Mouse (Mus musculus): Measurements from ENCODE around the gene Klf8.
"Not testable (repeated sequence)": the region's sequence is repeated elsewhere in the genome, so short reads cannot be mapped to it uniquely, and the experiment has no call there.

The Klf8 gene

DNA sequence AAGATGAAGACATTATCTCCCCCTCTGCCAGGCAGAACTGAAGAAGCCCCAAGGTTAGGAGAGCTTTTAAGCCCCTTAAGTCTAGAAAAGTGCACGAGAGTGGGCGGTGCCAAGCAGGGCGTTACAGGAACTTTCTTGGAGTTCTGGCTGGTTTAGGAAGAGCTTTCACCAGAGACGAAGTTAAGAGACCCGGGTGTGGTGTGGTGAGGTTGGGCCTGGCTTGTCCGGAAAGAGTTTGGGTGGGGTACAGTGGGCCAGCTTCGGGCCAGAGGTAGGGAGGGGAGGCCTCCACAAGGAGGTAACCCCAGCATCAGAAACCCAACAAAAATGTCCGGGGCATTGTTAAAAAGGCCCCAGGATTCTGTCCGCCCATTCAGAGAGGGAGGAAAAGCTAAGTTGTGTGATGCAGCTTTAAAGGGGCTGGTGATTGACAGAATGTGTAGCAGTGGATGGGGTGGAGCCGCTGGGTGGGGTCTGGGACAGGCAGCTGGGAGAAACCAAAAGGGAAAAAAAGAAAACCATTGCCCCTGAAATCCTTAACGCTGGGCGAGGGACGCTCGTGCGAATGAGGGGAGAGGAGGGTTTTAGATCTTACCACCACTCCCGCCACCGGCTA, at the start of gene Klf8:
Gene Klf8, plus strand, starts transcription at position 163 of the 616 bp plus-strand sequence.
- DNase-seq: peak; percentile 5 to 6

DNA sequence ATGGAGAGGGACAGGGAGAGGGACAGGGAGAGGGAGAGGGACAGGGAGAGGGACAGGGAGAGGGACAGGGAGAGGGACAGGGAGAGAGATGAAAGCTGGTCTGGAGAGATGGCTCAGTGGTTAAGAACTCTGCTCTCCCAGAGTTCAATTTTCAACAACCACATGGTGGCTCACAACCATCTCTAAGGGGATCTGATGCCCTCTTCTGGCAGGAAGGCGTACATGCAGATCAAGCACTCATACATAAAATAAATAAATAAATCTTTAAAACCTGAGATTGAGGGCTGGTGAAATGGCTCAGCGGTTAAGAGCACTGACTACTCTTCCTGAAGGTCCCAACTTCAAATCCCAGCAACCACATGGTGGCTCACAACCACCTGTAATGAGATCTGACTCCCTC, 38.1 kb upstream of the Klf8 start:
- peak; percentile 1 to 9 for DNase-seq

DNA sequence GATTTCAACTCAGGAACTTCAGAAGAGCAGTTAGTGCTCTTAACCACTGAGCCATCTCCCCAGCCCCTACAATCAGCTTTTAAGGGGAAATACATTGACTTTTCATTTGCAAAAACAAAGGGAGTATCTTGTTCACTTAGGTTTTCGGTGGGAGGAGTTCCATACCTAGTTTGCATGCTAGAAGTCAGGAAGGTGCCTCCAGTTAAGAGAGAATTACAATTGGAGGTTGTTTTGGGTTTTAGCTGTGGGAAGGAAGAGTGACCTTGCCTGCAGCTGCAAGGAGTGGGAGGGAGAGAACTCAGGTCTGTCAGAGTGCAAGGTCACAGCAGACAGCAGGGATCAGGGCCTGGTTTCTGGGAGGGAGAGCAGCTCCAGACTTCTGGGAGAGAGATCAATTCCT, 26.2 kb upstream of the Klf8 start:
- DNase-seq: no peak

DNA sequence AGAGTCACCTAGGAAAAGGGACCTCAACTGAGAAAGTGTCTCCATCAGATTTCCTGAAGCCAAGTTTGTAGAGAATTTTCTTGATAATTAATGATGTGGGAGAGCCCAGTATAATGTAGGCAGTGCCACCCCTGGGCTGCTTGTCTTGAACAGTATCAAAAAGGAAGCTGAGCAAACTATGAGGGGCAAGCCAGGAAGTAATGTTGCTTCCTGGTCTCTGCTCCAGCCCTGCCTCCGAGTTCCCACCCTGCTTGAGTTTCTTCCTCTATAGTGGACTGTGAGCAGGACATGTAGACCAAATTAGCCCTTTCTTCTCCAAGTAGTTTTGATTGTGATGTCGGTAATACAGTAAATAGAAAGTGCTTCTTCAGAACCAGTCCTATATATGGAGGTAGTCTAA, 6.0 kb upstream of the Klf8 start:
- no peak for DNase-seq

DNA sequence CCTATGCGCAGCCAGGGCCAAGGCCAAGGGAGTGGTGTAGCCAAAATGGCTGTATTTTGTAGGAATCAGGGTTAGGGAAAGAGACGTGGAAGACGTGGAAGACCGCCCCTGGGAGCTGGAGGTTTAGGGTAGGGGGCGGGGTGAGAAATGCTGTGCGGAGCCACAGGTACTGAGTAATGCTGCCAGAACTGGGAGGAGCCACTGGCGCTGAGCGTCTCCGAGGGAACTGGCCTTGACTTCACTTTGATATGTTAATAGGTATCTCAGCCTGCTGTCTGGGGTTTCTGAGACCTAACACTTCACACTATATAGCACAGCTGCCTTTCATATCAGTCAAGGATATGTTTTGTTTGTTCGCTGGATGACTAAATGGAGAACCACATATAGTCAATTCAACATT, 4.0 kb upstream of the Klf8 start:
- no peak for DNase-seq

DNA sequence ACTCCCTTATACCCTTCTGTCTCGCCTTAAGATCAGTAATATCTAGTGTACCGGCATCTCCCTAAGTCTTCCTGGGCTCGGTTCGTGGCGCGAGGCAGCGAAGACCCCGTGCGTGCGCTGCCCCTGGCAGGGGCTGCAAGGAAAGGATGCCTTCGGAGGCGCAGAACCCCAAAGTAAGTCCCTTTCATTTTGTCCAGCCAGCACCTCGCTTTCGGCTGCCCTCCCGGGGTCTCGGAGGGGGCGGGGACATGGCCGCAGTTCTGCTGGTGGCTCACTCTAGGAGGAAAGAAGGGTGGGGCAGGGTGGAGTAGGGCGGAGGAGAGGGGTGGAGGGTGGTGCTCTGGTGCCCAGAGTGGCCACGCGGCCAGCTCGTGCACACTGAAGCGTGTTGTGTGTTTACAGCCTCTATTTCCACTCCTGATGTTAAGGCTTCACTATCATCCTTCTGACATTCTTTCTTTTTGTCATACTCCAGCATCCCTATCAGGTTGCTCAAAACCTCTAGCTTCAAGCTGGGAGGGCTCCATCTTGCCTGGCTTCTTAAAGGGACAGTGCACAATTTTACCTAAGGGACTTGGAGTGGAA, 746 bp downstream of the Klf8 start:
- peak; percentile 12 to 29 for DNase-seq

DNA sequence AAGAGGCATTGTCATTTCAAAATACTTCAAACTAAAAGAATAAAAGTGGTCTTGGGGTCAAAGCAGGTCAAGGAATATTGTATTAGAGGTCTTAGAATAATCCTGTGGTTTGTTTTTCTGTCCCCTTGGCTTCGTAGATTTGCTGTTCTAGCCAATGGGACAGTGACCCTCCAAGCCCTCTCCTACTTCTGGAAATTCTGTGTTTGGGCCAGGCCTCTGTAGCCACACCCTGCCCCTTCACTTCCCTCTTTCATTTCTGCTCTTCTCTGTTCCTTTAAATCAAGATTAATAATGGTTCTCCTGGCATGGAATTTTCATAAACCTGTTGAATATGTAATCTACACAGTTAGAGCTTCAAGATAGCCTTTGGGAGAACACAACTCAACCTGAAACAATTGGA, 17.0 kb downstream of the Klf8 start:
- DNase-seq: no peak

DNA sequence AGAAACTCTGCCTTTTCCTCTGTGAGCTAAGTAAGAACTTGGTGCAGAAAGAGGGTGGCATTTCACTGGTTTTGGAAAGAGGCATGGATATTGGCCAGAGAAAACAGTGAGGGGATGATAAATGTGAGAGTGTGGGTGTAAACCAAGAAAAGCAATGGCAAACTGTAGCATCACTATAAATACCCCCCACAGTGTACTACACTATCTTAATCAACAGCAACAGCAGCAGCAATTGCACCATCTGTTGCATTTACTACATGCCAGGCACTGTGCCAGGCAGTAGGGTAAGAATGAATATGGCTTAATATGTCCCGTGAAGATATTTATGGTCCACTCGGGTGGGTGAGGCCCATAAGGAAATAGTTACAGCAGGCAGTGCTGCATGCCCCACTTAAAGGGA, 18.2 kb downstream of the Klf8 start:
- DNase-seq: no peak

DNA sequence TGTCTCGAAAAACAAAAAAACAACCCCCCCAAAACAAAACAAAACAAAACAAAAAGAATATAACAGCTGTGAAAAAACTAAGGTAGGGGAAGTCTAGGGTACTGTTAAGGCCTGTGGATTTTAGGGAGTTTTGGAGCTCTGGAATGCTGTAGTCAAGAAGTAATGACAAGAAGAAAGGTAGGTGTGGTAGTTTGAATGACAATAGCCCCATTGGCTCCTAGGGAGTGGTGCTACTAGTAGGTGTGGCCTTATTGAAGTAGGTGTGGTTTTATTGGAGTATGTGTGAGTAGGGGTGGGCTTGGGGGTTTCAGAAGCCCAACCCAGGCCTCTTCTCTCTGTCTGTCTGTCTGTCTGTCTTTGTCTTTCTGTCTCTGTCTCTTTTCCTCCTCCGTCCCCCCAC, 44.9 kb downstream of the Klf8 start:
- no peak for DNase-seq

DNA sequence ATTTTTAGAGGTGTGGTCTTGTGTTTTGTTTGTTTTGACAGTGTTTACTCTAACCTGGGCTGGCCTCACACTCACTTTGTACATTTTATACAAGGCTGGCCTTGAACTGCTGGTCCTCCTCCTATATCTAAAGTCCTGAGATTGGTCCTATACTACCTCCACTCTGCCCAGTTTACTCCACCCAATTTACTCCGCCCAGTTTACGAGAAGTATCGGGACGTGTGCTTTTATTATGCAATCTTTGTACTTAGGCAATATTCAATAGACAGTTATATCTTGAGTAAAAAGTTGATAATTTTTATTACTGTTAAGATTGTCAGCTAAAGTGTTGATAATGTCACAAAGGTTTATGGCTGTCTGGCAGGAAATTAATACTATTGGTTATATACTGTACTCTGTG, 74.1 kb downstream of the Klf8 start:
- no peak for DNase-seq

DNA sequence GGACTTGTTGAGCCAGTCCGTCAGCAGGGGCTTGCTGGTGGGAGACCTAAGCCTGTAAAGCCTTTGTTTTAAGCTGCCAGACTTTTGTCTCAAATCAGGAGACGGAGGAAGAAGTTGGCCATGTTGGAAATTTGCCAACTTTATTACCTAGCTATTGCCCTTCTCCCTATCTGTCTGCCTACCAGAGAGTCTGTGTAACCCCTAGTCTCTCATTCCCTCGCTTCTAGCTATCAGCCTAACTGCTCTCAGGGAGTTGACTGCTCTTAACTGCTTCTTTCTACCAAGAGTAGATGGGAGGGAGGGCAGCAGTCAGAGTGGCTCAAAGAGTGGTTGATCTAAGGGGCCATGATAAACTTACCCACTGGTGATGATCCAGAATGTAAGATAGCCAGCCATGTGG, 85.8 kb downstream of the Klf8 start:
- no peak for DNase-seq

DNA sequence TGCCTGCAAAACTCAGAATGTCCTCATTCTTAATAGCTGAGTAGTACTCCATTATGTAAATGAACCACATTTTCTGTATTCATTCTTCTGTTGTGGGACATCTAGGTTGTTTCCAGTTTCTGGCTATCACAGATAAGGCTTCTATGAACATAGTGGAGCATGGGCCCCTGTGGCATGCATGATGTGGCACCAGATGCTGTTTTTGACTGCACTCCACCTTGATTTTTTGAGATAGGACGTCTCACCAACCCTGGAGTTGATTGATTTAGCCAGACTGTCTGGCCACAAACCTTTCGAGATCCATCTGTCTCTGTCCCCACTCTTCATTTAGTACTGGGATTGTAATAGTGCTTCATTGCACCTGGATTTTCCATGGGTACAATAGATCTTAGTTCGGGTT, 96.9 kb downstream of the Klf8 start:
- DNase-seq: not testable (repeated sequence)

DNA sequence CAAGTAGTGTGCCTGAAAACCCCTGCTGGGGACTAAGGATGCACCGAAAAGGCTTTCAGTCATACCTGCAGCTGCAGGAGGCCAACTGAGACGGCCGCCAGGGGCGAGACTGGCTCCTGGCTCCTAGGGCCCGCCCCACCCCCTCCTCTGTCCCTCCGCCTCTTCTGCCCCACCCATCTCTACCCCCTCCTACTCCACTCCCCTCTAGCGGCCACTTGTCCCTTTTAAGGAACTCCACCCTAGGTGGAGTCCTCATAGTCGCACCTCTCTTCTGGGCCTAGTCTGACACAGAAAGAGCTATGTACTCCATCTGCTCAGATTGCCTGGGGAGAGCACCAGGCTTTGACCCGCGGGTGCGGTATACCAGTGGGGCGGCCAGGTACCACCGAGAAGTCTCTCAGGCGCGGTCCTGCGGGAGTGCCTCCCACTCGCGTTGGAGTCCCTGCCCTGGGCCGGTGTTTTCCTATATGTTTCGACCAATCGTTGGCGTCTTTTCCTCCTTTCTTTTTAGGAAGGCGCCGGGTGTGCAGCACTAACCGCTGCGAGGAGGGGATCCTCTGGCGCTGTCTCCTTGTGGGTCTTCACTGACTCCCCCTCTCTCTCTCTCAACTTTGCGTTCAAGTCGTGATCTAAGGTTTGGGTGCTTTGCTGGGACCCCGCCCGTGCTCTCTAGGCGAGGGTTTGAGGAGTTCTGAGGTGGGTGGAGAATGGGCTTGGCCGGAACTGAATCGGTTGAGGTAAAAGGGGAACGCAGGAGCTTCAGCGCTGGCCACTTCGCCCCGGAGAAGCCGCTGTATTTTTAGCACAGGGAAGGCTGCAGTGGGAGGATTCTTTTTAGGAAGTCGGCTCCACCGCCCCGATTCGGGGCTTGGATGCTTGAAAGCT, 122.3 kb downstream of the Klf8 start:
- DNase-seq: peak; percentile 40 to 55

DNA sequence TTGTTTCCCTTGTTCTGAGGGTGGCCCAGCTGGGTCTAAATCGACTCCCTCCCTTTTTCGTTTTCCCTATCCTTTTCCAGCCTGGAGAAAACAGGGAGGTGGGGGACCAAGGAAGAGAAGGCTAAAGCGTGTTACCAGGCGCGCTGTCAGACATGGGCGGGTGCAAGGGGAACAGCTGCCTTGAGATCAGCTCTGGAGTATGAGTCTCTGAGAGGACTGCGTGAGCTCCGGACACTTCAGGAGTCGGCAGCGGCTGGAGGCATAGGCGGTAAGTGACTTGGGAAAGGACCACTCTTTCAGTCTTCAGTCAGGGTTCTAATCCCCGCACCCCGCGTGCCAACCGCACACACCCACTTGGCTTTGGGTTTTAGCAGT, 122.9 kb downstream of the Klf8 start:
- peak; percentile 7 for DNase-seq

DNA sequence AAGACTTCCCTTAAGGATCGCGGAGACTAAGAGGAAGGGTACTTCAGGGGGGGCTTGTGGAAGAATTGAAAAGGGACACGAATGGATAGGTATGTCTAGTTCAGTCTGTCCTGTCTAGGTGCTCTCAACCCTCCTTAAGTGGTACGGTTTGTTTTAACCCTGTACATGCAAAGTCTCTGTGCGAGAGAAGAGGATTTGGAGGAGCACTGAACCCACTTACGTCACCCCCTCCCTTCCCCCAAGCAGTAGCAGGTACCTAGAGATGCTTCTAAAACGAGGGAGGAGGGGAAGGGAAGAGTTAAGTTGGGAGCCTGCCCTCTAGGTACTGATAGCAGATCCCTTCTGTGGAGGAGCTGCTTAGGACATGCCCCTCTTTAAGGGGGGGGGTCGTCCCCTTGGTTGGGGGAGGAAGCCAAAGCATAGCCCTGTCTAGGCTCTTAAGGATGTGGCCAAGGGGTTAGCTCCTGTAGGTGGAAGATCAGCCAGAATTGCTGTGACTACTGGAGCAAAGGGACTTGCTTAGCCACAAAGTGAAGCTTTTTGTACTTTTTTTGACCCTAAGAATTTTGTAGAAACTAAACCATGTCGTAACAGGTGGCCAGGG, 123.5 kb downstream of the Klf8 start:
- no peak for DNase-seq

DNA sequence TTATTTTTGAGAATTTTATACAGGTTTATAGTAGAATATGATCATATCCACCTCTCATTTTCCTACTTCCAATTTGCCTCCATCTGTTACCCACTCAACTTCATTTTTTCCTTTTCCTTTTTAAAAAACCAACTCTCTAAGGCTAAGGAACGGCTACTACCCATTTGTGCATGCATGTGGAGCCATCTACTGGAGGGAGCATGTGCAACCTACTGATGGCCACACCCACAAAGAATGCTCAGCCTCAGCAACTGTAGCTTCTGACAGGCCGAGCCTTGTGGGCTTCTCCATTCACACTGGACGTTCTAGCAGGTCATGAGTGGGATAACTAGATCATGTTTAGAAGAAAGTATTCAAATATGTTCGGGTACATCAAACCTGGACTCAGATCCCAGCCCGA, 129.5 kb downstream of the Klf8 start:
- peak; percentile 25 to 26 for DNase-seq

DNA sequence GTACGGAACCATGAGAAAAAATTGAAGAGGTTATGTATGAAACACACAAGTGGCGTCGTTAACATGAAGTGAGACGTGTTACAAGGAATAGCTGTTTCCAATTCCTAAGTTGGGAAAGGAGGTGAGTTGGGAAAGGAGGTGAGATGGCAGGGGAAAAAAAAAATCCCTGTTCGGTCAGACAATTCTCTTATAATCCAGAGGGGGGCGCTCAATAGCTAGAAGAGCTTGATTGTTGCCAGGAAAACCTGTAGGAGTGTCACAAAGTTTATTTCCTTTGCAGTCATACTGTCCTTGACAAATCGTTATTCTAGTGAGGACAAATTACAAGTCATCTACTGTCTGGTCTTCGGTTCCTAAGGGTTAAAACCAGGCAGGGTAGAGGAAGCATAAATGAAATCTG, 132.5 kb downstream of the Klf8 start:
- no peak for DNase-seq

DNA sequence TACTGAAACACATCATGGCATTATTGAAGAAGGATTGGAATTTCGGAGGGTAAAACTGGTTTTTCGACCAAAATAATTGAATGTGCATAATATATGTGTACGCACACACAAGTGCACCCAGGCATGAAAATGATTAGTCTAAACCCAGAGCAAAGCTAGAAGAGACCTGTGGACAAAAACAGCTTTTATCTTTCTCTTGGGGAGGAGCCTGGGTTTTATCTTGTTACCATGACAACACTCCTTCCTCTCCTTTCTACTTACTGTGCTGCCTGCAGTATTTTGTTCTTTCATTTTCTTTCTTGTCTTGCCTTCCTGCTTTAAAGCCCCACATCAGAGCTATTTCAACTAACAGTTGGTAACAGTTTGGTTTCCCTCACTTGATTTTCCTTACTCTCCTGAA, 137.8 kb downstream of the Klf8 start:
- DNase-seq: no peak

DNA sequence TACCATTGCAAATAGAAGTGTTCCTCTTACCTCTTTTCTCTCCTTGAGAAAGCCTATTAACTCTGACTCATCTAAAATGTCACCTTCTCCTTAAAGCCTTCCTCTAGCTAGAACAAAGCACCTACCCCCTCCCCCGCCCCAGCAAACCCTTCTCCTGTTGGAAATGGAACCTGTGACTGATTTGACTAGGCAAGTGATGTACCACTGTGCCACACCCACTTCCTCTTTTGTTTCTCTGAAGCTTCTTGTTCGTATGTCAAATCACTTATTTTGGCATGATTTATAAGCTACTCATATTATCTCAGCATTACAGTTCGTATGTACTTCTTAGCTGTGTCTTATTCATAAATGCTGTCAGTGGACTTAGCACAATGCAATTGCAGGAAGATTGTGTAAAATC, 144.5 kb downstream of the Klf8 start:
- no peak for DNase-seq

DNA sequence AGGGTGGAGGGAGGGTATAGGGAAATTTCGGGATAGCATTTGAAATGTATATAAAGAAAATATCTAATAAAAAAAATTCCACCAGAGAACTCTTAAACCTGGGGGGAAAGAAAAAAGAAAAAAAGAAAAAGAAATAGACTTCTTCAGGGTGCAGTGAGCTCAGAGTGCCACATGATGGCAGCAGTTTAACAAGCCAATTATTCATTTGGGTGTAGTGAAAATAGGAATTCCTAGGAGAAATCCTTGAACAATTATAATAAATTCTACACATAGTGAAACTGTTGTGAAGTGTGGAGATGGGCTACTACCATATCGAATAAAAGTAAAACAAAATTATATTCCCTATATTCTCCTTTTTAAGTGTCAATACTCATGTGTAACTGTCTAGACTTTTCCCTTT, 152.0 kb downstream of the Klf8 start:
- no peak for DNase-seq

DNA sequence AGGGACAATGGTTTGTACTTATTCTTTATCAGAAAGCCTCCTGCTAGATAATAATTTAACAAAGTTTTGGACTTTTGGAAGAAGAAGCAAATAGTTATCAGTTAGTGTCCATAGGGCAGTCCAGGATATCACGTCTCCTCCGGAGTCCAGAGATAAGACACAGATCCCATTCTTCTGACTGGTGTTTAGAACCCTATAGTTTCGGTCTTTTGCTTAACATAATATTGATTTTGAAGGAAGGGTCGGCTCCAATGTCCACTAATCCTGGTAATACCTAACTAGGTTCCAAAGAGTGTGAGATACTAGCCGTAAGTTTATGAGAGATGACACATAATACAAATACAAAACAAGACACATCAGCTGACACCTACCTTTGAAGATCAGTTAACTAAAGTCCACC, 179.8 kb downstream of the Klf8 start:
- no peak for DNase-seq

DNA sequence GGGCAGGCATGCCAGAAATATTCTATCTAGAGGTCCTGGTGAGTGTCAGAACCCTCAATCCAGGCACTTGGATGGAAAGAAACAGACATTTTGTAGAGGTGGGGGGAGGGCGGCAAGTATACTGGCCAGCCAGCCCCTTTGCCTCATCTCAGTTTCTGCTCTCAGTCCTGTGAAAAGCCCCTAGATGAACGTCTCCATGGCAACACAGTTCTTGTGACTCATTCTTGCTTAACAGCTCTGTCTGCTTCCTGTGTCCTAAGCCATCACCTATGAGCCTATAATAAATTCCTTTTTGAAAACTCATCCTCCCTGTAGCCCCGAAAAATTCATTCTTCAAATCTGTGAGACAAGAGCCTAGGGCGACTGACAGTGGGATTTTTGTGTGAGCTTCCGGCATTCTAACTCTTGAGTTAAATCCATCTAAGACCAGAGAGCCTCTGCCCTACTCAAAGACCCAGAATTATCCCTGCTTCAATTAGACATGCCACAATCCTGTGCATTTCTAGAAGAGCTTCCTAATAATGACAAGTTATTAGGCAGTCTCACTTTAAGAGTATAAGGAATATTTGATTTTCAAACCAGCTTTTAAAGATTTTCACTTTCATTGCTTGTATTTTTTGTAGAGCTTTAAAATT, 196.5 kb downstream of the Klf8 start:
- DNase-seq: no peak

DNA sequence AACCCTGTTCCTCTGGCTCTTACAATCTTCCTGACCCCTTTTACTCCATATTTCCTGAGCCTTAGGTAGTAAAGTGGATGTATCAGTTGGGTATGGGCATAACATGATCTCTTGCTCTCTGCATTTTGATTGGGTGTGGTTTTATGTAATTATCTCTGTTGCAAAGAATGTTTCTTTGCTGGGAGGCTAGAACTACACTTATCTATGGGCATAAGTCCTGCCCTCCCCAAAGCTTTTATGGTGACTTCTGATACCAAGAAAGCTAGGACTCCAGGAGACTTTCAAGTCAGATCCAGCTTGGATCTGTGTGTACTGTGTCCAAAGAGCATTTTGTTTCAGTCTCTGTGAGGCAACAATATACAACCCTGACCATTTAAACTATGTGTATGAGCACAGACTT, 202.3 kb downstream of the Klf8 start:
- DNase-seq: no peak

Data from thymus, postnatal 36 days (tissue).